Mouse (Mus musculus): Measurements from ENCODE around the gene Doc2a. TPM values are rescaled to one million over a fixed set of nuclear protein-coding genes. Genes with fewer than 3 reads are reported as not detected.

Doc2a gene
- polyA plus RNA-seq, 1 experiment from 2014 or later: 0.10 TPM

DNA sequence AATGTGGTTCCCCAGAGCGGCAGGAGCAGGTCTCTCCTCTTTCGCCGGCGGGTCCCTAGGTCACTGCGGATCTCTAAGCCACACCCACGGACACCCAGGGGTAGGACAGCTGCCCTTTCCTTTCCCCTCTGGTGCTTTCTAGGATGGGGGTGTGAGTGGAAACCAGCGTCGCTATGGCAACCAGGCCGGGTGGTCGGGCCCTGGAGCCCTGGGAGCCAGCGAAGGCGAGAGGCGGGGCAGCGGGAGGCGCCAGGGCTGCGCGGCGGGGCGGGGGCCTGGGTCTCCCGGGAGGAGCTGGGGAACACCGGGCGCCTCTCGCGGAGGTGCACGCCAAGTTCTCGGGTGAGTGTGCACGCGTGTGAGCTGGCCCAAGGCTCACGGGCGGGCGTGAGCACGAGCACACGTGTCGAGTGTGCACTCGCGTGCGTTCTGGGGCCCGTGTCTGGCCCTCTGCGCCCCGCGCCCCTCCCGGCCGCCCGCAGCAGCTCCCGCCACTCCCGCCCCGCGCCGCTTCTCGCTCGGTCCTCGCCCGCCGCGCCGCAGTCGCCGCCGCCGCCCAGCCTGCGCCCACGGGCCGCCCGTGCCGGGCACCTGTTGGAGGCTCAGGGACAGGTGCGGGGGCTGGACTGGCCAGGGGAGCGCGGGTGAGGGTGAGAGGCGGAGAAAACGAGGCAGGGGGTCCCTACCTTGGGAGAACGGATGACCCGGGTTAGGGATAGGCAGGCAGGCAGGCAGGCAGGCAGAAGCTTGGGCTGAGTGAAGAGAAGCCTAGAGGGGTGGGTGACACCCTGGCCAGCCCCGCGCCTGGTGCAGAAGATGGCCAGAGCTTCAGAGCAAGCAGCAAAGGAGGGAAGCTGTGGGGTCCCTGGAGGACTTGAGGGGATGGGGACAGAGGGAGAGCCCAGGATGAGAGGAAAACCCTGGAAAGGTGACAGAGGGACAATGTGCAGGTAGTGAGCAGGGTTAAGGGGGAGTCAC lies 494 bp downstream of the Doc2a start:
- Histone ChIP-seq H3K36me3 (ENCODE audit: inconsistent target) (peaks cover 10% of the 10 kb centered on the region; the same call in 1 of the 2 replicates), H3K4me3 (ENCODE audit: inconsistent target) (no peak overlapping the region), H3K27ac (no peak overlapping the region), H3K79me2 (ENCODE audit: inconsistent target) (no peaks in the 10 kb centered on the region)
- 6% methylated on average over 56 of the region's 74 CpGs for WGBS (ENCODE audit: missing documents)

GRCm38 (mm10) chr7:126848794-126849193 lies 1.6 kb downstream of the Doc2a start:
- 42% methylated on average over 10 of the region's 10 CpGs for WGBS (ENCODE audit: missing documents)
- no peak overlapping the region for H3K27ac ChIP-seq
- peaks cover 21% of the 10 kb centered on the region; the same call in 1 of the 2 replicates for H3K36me3 ChIP-seq (ENCODE audit: inconsistent target)
- no peak overlapping the region for H3K4me3 ChIP-seq (ENCODE audit: inconsistent target)
- H3K79me2 ChIP-seq (ENCODE audit: inconsistent target): no peaks in the 10 kb centered on the region

- Histone ChIP-seq H3K27ac (no peak overlapping the region), H3K79me2 (ENCODE audit: inconsistent target) (no peaks in the 10 kb centered on the region), H3K36me3 (ENCODE audit: inconsistent target) (peaks cover 35% of the 10 kb centered on the region; the same call in 1 of the 2 replicates), H3K4me3 (ENCODE audit: inconsistent target) (no peak overlapping the region)
- WGBS (ENCODE audit: missing documents): 86% methylated on average over 6 of the region's 6 CpGs
Observed at GRCm38 (mm10) chr7:126850161-126850560, 2.9 kb downstream of the Doc2a start.

- 76% methylated on average over 12 of the region's 12 CpGs for WGBS (ENCODE audit: missing documents)
- Histone ChIP-seq H3K27ac (no peak overlapping the region), H3K4me3 (ENCODE audit: inconsistent target) (no peak overlapping the region), H3K79me2 (ENCODE audit: inconsistent target) (no peaks in the 10 kb centered on the region), H3K36me3 (ENCODE audit: inconsistent target) (peaks cover 45% of the 10 kb centered on the region)
Observed at GRCm38 (mm10) chr7:126851192-126851591, 4.0 kb downstream of the Doc2a start.

DNA sequence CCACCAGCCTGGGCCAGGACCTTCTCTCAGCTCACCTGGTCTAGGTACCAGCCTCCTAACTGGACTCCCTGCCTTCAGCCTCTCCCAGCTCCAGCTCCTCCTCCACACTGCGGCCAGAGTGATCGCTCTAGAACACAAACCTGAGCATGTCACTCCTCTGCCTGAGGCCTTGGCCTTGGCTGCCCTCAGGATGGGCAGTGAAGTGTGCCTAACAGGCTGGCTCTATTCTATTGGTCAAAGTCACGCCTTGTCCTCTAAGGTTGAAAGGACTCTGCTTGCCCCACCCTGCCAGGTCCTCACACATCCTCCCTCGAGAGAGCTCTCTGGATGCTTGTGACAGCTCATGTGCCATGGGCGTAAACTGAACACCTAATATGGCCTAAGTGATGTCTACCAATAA lies 6.2 kb downstream of the Doc2a start:
- Histone ChIP-seq H3K36me3 (ENCODE audit: inconsistent target) (peaks cover 64% of the 10 kb centered on the region), H3K27ac (no peak overlapping the region), H3K4me3 (ENCODE audit: inconsistent target) (no peak overlapping the region), H3K79me2 (ENCODE audit: inconsistent target) (no peaks in the 10 kb centered on the region)
- WGBS (ENCODE audit: missing documents): 96% methylated on average over 5 of the region's 5 CpGs

- Histone ChIP-seq H3K79me2 (ENCODE audit: inconsistent target) (peaks cover 9% of the 10 kb centered on the region; the same call in 1 of the 2 replicates), H3K27ac (no peak overlapping the region), H3K36me3 (ENCODE audit: inconsistent target) (peaks cover 73% of the 10 kb centered on the region), H3K4me3 (ENCODE audit: inconsistent target) (no peak overlapping the region)
- WGBS (ENCODE audit: missing documents): 92% methylated on average over 3 of the region's 3 CpGs
Observed at GRCm38 (mm10) chr7:126855641-126856040, 8.4 kb downstream of the Doc2a start.

DNA sequence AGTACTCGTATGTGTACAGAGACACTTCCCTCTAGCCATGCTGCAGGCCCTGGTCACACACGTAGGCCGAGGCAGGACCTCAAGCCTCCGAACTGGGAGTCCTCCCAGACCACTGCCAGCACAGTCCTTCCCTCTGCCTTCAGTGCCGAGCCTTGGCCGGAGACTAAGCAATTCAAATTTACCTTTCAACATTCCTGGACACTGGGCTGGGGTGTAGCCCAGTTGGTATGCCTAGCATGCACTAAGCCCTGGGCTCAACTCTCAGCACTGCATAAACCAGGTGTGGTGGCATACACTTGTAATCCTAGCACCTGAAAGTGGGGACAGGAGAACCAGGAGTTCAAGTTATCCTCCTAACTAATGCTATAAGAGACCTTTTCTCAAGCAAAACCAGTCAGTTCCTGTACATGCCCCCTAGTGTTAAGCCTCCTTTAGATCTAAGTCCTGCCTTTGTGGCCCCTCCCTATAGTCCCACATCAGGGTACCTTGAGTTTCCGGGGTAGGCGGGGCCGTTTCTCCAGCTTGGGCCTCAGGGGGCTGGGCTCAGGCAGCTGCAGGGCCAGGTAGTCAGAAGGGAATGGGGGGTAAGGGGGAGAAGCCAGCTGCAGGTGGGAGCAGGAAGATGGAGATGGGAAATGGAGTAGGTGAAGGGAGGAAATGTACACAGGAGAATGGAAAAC lies 9.7 kb downstream of the Doc2a start:
- Histone ChIP-seq H3K79me2 (ENCODE audit: inconsistent target) (peaks cover 19% of the 10 kb centered on the region; the same call in 1 of the 2 replicates), H3K4me3 (ENCODE audit: inconsistent target) (no peak overlapping the region), H3K36me3 (ENCODE audit: inconsistent target) (peaks cover 71% of the 10 kb centered on the region), H3K27ac (no peak overlapping the region)
- WGBS (ENCODE audit: missing documents): 83% methylated on average over 9 of the region's 9 CpGs

DNA sequence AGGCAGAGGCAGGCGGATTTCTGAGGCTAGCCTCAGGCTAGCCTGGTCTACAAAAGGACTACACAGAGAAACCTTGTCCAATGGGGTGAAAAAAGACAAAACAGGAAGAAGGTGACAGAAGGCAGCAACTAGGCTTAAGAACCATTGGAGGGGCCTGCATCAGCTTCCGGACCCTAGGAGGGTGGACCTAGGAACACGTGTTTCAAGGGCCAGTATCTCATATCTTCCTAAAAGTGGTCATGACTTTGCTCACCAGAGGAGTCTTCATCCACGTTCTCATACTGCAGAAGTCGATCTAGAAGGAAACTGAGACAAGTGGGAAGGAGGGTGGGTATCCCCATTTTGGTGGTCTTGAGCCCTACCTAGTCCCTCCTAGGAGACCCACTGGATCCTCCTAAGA lies 13.8 kb downstream of the Doc2a start:
- H3K36me3 ChIP-seq (ENCODE audit: inconsistent target): peaks cover 30% of the 10 kb centered on the region
- peak overlapping the region; percentile 69 for H3K27ac ChIP-seq
- 39% methylated on average over 5 of the region's 5 CpGs for WGBS (ENCODE audit: missing documents)

DNA sequence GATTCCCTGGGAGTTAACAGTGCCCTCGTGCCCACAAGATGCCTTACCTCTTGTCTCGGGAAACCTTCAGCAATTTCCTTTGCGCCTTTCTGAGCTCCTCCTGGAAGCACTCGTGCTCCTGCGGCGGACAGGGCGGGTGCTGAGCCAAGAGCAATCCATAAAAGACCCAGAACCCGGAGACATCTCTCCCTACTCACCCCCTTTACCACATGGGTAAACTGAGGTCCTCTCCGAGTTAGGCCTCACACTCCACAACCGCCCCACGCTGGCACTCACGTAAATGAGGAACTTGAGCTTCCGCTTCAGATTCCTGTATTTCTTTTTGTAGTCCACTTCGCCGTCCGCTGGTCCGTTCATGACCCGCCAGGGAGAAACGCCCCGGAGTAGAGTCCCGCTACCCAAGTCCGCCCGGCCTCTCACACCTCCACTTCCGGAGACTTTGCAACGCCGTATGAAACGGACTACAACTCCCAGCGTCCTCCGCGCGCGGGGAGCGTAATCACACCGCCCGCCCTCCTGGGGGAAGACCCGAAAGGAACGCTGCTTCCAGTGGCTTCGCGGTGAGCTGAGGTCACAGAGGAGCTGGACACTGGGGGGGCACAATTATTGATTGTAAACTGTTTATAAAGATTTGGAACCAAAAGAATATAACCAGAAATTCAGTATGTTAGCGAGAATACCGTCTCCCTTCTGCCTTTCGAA lies 14.4 kb downstream of the Doc2a start, which contains the start of gene Hirip3:
TSS of gene Hirip3 (plus strand) at position 544 of the 702 bp plus-strand sequence.
- Histone ChIP-seq H3K36me3 (ENCODE audit: inconsistent target) (peaks cover 24% of the 10 kb centered on the region), H3K27ac (peak within 1 kb of the TSS; percentile 69), H3K79me2 (ENCODE audit: inconsistent target) (peaks cover 19% of the 10 kb centered on the region; the same call in 1 of the 2 replicates), H3K4me3 (ENCODE audit: inconsistent target) (peak within 1 kb of the TSS; percentile 80)
- 1% methylated on average over 42 of the region's 42 CpGs for WGBS (ENCODE audit: missing documents)

More for the DNA sequence above, 13.8 kb downstream of the Doc2a start:
- H3K4me3 ChIP-seq (ENCODE audit: inconsistent target): peak overlapping the region; percentile 80
- peaks cover 19% of the 10 kb centered on the region; the same call in 1 of the 2 replicates for H3K79me2 ChIP-seq (ENCODE audit: inconsistent target)

- Histone ChIP-seq H3K27ac (peak within 1 kb of the TSS; percentile 69), H3K36me3 (ENCODE audit: inconsistent target) (peaks cover 24% of the 10 kb centered on the region; the same call in 1 of the 2 replicates), H3K4me3 (ENCODE audit: inconsistent target) (peak within 1 kb of the TSS; percentile 80), H3K79me2 (ENCODE audit: inconsistent target) (peaks cover 19% of the 10 kb centered on the region; the same call in 1 of the 2 replicates)
- 0% methylated on average over 41 of the region's 41 CpGs for WGBS (ENCODE audit: missing documents)
Observed at GRCm38 (mm10) chr7:126862147-126862784, 15.1 kb downstream of the Doc2a start, which contains the start of gene Ino80e. Gene Ino80e, minus strand, starts transcription at chr7:126862377.

- H3K4me3 ChIP-seq (ENCODE audit: inconsistent target): no peak overlapping the region
- no peak overlapping the region for H3K27ac ChIP-seq
- 74% methylated on average over 5 of the region's 6 CpGs for WGBS (ENCODE audit: missing documents)
- H3K79me2 ChIP-seq (ENCODE audit: inconsistent target): peaks cover 19% of the 10 kb centered on the region; the same call in 1 of the 2 replicates
- peaks cover 29% of the 10 kb centered on the region; the same call in 1 of the 2 replicates for H3K36me3 ChIP-seq (ENCODE audit: inconsistent target)
Observed at GRCm38 (mm10) chr7:126863791-126864190, 16.6 kb downstream of the Doc2a start.

DNA sequence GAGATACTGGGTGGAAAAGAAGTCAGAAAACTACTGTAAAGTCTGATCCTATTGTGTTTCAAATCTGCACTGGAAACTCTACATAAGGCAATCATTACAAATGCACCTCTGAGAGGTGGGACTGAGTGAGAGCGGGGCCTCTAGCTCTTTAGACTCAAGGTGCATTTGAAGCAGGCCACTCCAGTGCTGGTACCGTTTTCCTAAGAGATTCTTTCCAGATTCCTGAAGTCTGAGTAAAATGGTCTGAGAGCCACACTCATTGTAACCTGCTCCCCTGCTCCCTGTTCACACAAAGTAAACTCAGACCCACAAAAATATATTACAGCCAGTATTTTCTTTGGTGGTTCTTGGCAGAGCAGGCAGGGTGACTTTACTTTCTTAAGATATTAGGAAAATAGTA lies 20.3 kb downstream of the Doc2a start:
- Histone ChIP-seq H3K36me3 (ENCODE audit: inconsistent target) (peaks cover 58% of the 10 kb centered on the region), H3K4me3 (ENCODE audit: inconsistent target) (no peak overlapping the region), H3K79me2 (ENCODE audit: inconsistent target) (no peaks in the 10 kb centered on the region), H3K27ac (no peak overlapping the region)
- WGBS (ENCODE audit: missing documents): 90% methylated on average over 2 of the region's 2 CpGs

DNA sequence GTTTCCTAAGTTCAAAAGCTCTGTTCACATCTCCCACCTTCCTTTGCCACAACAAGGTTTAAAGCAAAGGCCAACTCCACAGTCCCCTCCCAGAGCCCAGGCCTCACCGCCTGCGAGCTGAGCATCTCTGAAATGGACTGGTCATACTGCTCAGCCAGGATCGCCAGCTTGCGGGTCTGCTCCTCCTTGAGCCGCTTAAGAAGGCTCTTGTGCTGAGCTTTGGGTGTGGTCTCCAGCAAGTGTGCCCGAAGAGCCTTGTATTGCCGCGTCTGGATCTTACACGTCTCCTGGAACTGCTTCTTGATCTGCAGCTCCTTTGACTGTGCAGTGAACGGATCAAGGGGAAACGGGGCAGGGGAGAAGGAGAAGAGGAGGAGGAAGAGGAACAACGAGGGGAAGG lies 20.8 kb downstream of the Doc2a start:
- 82% methylated on average over 12 of the region's 12 CpGs for WGBS (ENCODE audit: missing documents)
- no peak overlapping the region for H3K27ac ChIP-seq

More for the DNA sequence above, 20.8 kb downstream of the Doc2a start:
- no peaks in the 10 kb centered on the region for H3K79me2 ChIP-seq (ENCODE audit: inconsistent target)
- H3K4me3 ChIP-seq (ENCODE audit: inconsistent target): no peak overlapping the region
- H3K36me3 ChIP-seq (ENCODE audit: inconsistent target): peaks cover 63% of the 10 kb centered on the region
